Mouse (Mus musculus): Measurements from ENCODE around the gene C330021F23Rik.

DNA sequence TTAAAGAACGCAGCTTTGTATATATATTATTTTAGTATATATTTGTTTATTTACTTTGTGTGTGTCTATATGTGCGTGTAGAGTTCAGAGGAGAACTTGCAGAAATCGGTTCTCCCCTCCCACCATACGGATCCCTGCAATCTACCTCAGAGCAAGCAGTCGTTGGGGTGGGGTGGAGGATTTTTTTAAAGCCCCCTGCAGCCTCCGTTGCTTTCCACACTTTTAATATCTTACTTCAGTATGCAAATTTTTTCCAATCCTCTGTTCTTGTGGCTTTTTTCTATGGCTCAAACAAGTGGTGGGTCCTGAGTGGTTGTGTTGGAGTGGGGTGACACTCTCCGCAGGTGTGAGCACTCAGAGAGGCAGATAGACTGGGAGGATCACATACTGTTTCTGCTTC, 588 bp downstream of the C330021F23Rik start:
- TF ChIP-seq CTCF (IDR thresholded peaks at IDR 0.05; ENCODE audit: low read depth, low read length): no peak
- TF ChIP-seq EP300 (IDR thresholded peaks at IDR 0.05; ENCODE audit: insufficient read depth, low read depth, low read length): no peak

Measured in ES-Bruce4 (cell line).